Mouse (Mus musculus): ENCODE results near the gene Slc35d3.

The Slc35d3 gene

DNA sequence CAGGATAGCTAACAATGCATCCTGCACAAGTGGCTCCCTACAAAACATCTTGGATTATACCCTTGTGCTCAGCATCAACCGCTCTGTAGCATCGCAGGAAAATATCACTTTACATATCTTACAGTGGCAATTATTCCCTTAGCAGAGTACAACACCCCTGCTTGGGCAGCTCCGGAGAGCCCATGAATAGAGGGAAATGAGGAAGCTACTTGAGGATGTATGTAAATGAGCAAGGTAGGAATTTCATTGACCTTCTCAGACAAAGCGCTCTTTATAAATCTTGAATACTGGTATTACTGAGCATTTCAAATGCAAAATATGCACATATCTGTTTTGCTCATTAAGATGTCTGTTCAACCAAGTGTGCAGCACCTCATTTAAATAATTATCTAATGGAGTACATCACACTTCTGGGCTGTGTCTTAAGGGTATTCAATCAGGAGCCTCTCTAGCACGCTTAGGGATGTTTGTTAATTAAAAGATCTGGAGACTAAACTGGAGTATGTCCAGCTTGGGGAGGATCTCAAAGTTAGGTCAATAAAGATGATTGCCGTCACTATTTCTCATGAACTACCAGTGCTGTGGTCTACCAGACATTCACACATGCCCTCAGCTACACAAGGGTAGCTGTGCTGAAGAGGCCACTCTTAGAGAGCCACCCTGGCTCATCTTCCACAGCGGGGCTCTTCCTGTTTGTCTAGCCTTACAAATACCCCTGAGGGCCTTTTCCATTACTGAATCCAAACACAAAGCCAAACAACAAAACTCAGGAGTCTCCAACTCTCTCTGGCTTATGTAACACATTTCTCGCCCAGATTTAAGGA lies 15.2 kb downstream of the Slc35d3 start:
- in situ Hi-C loops (cut with MboI): no loop called here

GRCm38 (mm10) chr10:19834222-19834621 lies 17.0 kb downstream of the Slc35d3 start:
- in situ Hi-C loops (cut with MboI): no loop called here

DNA sequence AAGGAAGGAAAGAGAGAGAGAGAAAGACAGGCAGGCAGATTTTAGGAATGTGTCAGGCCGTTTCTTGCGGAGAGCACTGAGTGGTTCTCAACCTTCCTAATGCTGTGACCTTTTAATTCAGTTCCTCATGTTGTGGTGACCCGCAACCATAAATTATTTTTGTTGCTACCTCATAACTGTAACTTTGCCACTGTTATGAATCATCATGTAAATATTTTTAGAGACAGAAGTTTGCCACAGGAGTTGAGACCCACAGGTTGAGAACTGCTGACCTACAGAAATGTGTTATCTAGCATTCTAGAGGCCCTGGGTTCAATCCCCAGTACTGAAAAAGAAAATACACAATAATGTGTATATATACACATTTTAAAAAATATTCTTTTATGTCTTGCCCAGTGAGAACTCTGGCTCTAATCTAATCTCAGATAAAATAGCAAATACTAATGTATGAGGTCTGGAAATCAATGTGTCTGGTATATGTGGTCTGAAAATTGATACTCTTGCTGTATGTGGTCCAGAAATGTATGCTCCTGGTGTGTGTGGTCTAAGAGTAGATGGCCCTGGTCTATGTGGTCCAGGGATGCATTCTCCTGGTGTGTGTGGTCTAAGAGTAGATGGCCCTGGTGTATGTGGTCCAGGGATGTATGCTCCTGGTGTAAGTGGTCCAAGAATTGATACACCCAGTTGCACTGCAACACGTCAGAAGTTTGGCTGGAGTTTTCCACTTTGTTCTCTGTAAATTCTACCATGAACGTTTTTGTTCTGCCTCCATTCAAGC lies 20.0 kb downstream of the Slc35d3 start:
- in situ Hi-C loops (cut with MboI): no loop called here

- in situ Hi-C loops (cut with MboI): no loop called here
These were observed 30.3 kb downstream of the Slc35d3 start for GRCm38 (mm10) chr10:19820986-19821385.

DNA sequence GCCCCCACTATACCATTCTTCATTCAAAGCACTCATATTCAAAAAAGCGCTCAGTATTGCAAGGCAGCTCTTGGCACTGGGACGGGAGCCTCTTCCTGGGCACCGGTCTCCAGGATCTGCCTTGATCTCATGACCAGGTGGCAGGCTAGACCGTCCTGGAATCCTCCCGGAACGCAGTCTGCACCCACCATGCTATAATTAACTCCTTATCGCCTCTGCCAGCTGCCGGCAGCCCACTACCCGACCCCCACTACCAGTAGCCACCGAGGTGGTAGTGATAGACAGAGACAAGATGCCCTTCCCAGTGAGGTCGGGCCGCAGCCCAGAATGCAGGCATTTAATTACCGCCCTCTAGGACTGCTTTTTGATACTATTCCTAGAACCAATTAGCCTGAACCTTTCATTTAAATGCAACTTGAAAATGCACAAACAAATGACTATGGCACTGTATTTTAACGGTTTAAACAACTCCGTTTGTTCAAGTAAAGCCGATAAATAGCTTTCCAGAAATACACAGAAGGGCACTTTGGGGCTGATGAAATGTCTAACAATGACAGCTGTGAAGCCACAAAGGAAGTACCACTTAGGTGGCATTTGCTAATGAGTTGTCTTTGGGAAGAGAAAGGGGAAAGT lies 32.4 kb downstream of the Slc35d3 start:
- in situ Hi-C loops (cut with MboI): no loop called here

GRCm38 (mm10) chr10:19815371-19815770 lies 35.9 kb downstream of the Slc35d3 start:
- in situ Hi-C loops (cut with MboI): no loop called here

GRCm38 (mm10) chr10:19811436-19812172 lies 39.7 kb downstream of the Slc35d3 start:
- in situ Hi-C loops (cut with MboI): no loop called here

DNA sequence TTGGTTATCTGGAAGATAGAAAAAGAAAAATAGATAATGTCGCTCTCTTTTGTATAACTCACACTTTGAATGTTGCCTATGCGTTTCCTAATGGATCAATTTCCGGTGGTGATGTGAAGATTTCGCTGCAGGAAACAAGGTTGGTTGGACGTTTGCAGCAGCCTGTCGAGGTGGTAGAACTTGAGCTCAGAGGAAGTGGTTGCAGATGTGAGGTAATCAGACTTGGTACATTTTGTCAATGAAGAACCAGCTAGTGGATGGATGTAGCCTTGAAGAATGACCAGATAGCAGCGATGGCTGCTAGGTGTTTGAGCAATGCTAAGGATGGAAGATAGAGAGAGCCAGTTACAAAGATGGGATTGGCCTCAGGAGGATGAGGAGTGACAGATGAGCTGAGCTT lies 46.5 kb downstream of the Slc35d3 start:
- in situ Hi-C loops (cut with MboI): no loop called here

DNA sequence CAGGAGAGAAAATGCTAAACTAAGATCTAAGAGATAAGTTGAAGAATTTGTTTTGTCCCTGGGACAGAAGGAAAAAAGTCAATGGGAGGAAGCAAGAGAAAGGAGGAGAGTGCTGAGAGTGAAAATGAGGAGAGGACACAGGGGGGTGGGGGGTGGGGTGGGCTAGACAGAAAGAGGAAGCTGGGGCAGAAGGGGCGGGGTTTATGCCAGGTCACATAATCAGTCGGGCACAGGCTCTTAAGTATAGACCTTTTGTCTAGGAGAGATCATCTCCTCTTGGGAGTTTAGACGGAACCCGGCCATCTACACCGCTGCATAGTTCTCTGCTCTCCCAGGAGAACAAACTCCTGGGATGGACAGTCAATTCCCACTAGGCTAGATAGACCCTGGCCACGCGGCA lies 48.3 kb downstream of the Slc35d3 start:
- in situ Hi-C loops (cut with MboI): no loop called here
